ENCODE assay signal across 1 mouse cellular context in the genomic region with DNA sequence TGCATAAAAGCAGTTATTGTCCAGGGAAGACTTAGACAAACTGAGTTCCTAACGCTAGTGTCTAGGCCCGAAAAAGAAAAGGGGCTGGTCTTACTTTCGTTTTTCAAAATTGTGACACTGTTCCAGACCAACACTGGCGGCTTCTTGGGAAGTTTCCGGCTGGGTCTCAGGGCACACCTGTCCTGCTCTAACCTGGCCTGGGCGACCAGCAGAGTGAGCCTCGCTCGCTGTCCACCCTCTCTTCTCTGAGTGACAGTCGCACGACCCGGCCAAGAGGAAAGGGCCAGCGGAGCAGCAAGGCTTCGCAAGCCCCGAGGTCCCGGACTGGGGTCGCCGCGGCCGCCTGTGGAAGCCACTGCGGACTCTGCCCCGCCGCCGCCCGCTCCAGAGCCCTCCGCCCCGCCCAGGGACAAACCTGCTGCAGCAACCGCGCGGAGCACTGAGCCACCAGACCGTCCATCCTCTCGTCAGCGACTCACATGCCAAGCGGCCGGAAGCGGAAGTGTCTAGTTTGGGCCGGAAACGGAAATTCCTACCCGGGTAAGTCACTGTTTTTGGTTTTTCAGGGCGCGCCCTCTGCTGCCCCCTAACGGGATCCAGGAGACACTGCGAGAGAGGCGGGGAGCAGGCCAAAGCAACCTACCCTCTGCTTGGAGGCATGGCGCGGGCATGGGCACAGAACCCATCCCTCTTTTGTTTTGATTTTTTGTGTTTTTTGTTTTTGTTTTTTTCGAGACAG.
TF ChIP-seq lines count a peak whose summit lies in the region.

Rars (minus strand) TSS at position 485 of the 739 bp plus-strand sequence.

TF ChIP-seq in MEL, 35 proteins besides CTCF, POLR2A, EP300 and RAD21 (continued from another document):
- no peak for TF ChIP-seq USF2 (IDR thresholded peaks at IDR 0.05; ENCODE audit: borderline replicate concordance in 1 of 2, insufficient read depth in 1 of 2, low read depth in 1 of 2, low read length in 2 of 2)
- TF ChIP-seq POLR2AphosphoS2 (IDR thresholded peaks at IDR 0.05; ENCODE audit: low read length), result peak; percentile 91
- TF ChIP-seq ZNF384 (IDR thresholded peaks at IDR 0.05; ENCODE audit: low read depth, low read length), result peak; percentile 43
- TF ChIP-seq POLR2AphosphoS5 (IDR thresholded peaks at IDR 0.05; ENCODE audit: borderline replicate concordance, low read depth, low read length), result no peak
- no peak for TF ChIP-seq MYB (IDR thresholded peaks at IDR 0.05; ENCODE audit: low read depth, low read length)
- TF ChIP-seq KAT2A (conservative IDR thresholded peaks at IDR 0.05; ENCODE audit: low read depth, low read length), result peak; percentile 70
- peak; percentile 83 for TF ChIP-seq TBP (IDR thresholded peaks at IDR 0.05; ENCODE audit: low read depth, low read length)
- no peak for TF ChIP-seq TAL1 (IDR thresholded peaks at IDR 0.05; ENCODE audit: low read length)
- TF ChIP-seq CHD2 (IDR thresholded peaks at IDR 0.05; ENCODE audit: low read length), result no peak
- no peak for TF ChIP-seq CHD1 (IDR thresholded peaks at IDR 0.05; ENCODE audit: low read depth, low read length)
- TF ChIP-seq MYC (IDR thresholded peaks at IDR 0.05; ENCODE audit: low read depth, low read length), result peak; percentile 87
- TF ChIP-seq JUND (IDR thresholded peaks at IDR 0.05; ENCODE audit: low read depth, low read length), result no peak
- TF ChIP-seq RCOR1 (IDR thresholded peaks at IDR 0.05; ENCODE audit: low read depth, low read length), result peak; percentile 70; the same call in 1 of the 2 replicates
- peak; percentile 60 for TF ChIP-seq ETS1 (IDR thresholded peaks at IDR 0.05; ENCODE audit: low read depth, low read length)
